Mouse (Mus musculus): Measurements from ENCODE around the gene Slc23a2. TPM values are rescaled to one million over a fixed set of nuclear protein-coding genes. Genes with fewer than 3 reads are reported as not detected.

The Slc23a2 gene
- polyA plus RNA-seq, 1 experiment from 2014 or later, result 16.6 TPM

- no peaks in the 10 kb centered on the region for H3K9me3 ChIP-seq (replicated peaks)
- H3K36me3 ChIP-seq (ENCODE audit: poor library complexity, severe bottlenecking), result peaks cover 37% of the 10 kb centered on the region
- 89% methylated on average over 11 of the region's 11 CpGs for WGBS
Observed at GRCm38 (mm10) chr2:132094441-132095230, 50.3 kb downstream of the Slc23a2 start.

GRCm38 (mm10) chr2:132093739-132094138 lies 51.2 kb downstream of the Slc23a2 start:
- no peaks in the 10 kb centered on the region for H3K27me3 ChIP-seq
- no peaks in the 10 kb centered on the region for H3K9me3 ChIP-seq (replicated peaks)
- no peak overlapping the region for H3K27ac ChIP-seq
- H3K4me3 ChIP-seq, result no peak overlapping the region
- no peak overlapping the region for H3K4me2 ChIP-seq
- ATAC-seq, result no peak
- H3K4me1 ChIP-seq, result 0 out of 2 replicates have a peak, but pooled peaks cover 6% of the 10 kb centered on the region
- no peak overlapping the region for H3K9ac ChIP-seq
- H3K36me3 ChIP-seq (ENCODE audit: poor library complexity, severe bottlenecking), result peaks cover 36% of the 10 kb centered on the region
- 89% methylated on average over 2 of the region's 2 CpGs for WGBS

More at GRCm38 (mm10) chr2:132094441-132095230, 50.3 kb downstream of the Slc23a2 start:
- Histone ChIP-seq H3K27ac (no peak overlapping the region), H3K4me2 (no peak overlapping the region), H3K4me3 (no peak overlapping the region), H3K27me3 (no peaks in the 10 kb centered on the region), H3K4me1 (0 out of 2 replicates have a peak, but pooled peaks cover 6% of the 10 kb centered on the region), H3K9ac (no peak overlapping the region)
- no peak for ATAC-seq

GRCm38 (mm10) chr2:132093298-132093697 lies 51.6 kb downstream of the Slc23a2 start:
- no peak overlapping the region for H3K9ac ChIP-seq
- H3K36me3 ChIP-seq (ENCODE audit: poor library complexity, severe bottlenecking), result peaks cover 36% of the 10 kb centered on the region

DNA sequence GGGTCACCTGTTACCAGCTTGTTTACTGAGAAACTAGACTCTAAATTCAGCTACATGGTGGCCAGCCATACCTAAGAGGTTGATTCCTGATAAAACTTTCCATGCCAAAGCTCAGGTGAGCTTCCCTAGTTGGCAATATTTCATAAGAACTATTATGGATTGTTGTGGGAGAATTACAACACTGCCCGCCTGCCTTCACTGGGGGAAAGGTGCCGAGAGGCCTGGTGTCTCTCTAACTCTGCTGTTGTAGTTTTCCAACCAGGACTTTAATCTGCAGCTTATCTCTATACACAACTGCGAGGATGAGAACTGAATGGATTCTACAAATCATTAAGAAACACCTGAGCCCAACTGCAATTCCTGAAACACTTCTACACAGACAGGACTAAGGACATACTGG lies 52.2 kb downstream of the Slc23a2 start:
- Histone ChIP-seq H3K4me1 (0 out of 2 replicates have a peak, but pooled peaks cover 3% of the 10 kb centered on the region), H3K4me3 (no peak overlapping the region), H3K36me3 (ENCODE audit: poor library complexity, severe bottlenecking) (peaks cover 38% of the 10 kb centered on the region), H3K27ac (no peak overlapping the region), H3K9me3 (replicated peaks) (no peaks in the 10 kb centered on the region), H3K27me3 (no peaks in the 10 kb centered on the region), H3K4me2 (no peak overlapping the region), H3K9ac (no peak overlapping the region)
- no peak for ATAC-seq
- WGBS, result 92% methylated on average over 3 of the region's 3 CpGs

More at GRCm38 (mm10) chr2:132093298-132093697, 51.6 kb downstream of the Slc23a2 start:
- no peak for ATAC-seq
- H3K27ac ChIP-seq, result no peak overlapping the region
- H3K4me3 ChIP-seq, result no peak overlapping the region
- no peaks in the 10 kb centered on the region for H3K27me3 ChIP-seq
- H3K9me3 ChIP-seq (replicated peaks), result no peaks in the 10 kb centered on the region
- WGBS, result 84% methylated on average over 1 of the region's 1 CpGs
- H3K4me1 ChIP-seq, result 0 out of 2 replicates have a peak, but pooled peaks cover 6% of the 10 kb centered on the region
- no peak overlapping the region for H3K4me2 ChIP-seq

GRCm38 (mm10) chr2:132091749-132092148 lies 53.2 kb downstream of the Slc23a2 start:
- H3K4me3 ChIP-seq, result no peak overlapping the region
- H3K4me2 ChIP-seq, result no peak overlapping the region
- 81% methylated on average over 4 of the region's 4 CpGs for WGBS
- H3K4me1 ChIP-seq, result 0 out of 2 replicates have a peak, but pooled peaks cover 3% of the 10 kb centered on the region
- no peak overlapping the region for H3K9ac ChIP-seq
- peaks cover 48% of the 10 kb centered on the region for H3K36me3 ChIP-seq (ENCODE audit: poor library complexity, severe bottlenecking)
- no peak for ATAC-seq
- H3K27ac ChIP-seq, result no peak overlapping the region
- H3K27me3 ChIP-seq, result no peaks in the 10 kb centered on the region
- H3K9me3 ChIP-seq (replicated peaks), result no peaks in the 10 kb centered on the region

- no peaks in the 10 kb centered on the region for H3K27me3 ChIP-seq
- H3K4me2 ChIP-seq, result no peak overlapping the region
- H3K27ac ChIP-seq, result no peak overlapping the region
- no peaks in the 10 kb centered on the region for H3K9me3 ChIP-seq (replicated peaks)
- no peaks in the 10 kb centered on the region for H3K4me1 ChIP-seq
- no peak for ATAC-seq
- H3K9ac ChIP-seq, result no peak overlapping the region
- H3K4me3 ChIP-seq, result no peak overlapping the region
- peaks cover 57% of the 10 kb centered on the region for H3K36me3 ChIP-seq (ENCODE audit: poor library complexity, severe bottlenecking)
Observed at GRCm38 (mm10) chr2:132084813-132085212, 60.1 kb downstream of the Slc23a2 start.

DNA sequence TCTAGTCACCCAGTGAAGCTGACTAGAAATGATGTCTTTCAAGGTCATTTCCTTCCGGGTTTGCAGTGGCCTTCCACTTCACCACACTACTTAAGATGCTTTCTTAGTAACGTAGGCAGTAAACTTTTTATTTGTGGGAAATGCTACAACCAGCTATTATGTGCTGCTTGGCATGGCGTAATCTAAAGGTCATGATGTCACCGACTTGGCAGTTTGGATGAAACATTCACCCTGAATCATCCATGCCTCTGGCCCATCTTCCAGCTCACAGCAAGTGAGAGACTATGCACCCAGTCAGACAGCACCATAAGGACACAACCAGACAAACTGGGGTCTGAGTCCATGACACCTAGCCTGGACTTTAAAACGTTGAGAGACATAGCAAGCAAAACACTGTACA lies 60.5 kb downstream of the Slc23a2 start:
- Histone ChIP-seq H3K27me3 (no peaks in the 10 kb centered on the region), H3K4me2 (no peak overlapping the region), H3K9me3 (replicated peaks) (no peaks in the 10 kb centered on the region), H3K9ac (no peak overlapping the region), H3K27ac (no peak overlapping the region), H3K4me3 (no peak overlapping the region), H3K4me1 (no peaks in the 10 kb centered on the region), H3K36me3 (ENCODE audit: poor library complexity, severe bottlenecking) (peaks cover 57% of the 10 kb centered on the region)
- no peak for ATAC-seq
- WGBS, result 89% methylated on average over 5 of the region's 5 CpGs

- no peaks in the 10 kb centered on the region for H3K4me1 ChIP-seq
- H3K36me3 ChIP-seq (ENCODE audit: poor library complexity, severe bottlenecking), result peaks cover 35% of the 10 kb centered on the region
- ATAC-seq, result no peak
- no peaks in the 10 kb centered on the region for H3K27me3 ChIP-seq
- H3K9me3 ChIP-seq (replicated peaks), result no peaks in the 10 kb centered on the region
- WGBS, result 84% methylated on average over 5 of the region's 5 CpGs
- H3K9ac ChIP-seq, result no peak overlapping the region
- no peak overlapping the region for H3K4me3 ChIP-seq
- no peak overlapping the region for H3K4me2 ChIP-seq
- H3K27ac ChIP-seq, result no peak overlapping the region
Observed at GRCm38 (mm10) chr2:132079139-132079538, 65.8 kb downstream of the Slc23a2 start.

- Histone ChIP-seq H3K4me2 (no peak overlapping the region), H3K27ac (no peak overlapping the region), H3K36me3 (ENCODE audit: poor library complexity, severe bottlenecking) (peaks cover 54% of the 10 kb centered on the region), H3K9me3 (replicated peaks) (no peaks in the 10 kb centered on the region), H3K4me3 (no peak overlapping the region), H3K27me3 (no peaks in the 10 kb centered on the region), H3K9ac (no peak overlapping the region), H3K4me1 (no peaks in the 10 kb centered on the region)
- no peak for ATAC-seq
- WGBS, result 70% methylated on average over 3 of the region's 3 CpGs
Observed at GRCm38 (mm10) chr2:132073052-132073451, 71.9 kb downstream of the Slc23a2 start.

GRCm38 (mm10) chr2:132069985-132070735 lies 74.7 kb downstream of the Slc23a2 start:
- no peaks in the 10 kb centered on the region for H3K9me3 ChIP-seq (replicated peaks)
- no peak for ATAC-seq
- no peak overlapping the region for H3K27ac ChIP-seq
- H3K9ac ChIP-seq, result no peak overlapping the region
- no peaks in the 10 kb centered on the region for H3K27me3 ChIP-seq
- no peak overlapping the region for H3K4me2 ChIP-seq
- no peaks in the 10 kb centered on the region for H3K4me1 ChIP-seq
- H3K4me3 ChIP-seq, result no peak overlapping the region
- peaks cover 53% of the 10 kb centered on the region for H3K36me3 ChIP-seq (ENCODE audit: poor library complexity, severe bottlenecking)
- 89% methylated on average over 10 of the region's 10 CpGs for WGBS

DNA sequence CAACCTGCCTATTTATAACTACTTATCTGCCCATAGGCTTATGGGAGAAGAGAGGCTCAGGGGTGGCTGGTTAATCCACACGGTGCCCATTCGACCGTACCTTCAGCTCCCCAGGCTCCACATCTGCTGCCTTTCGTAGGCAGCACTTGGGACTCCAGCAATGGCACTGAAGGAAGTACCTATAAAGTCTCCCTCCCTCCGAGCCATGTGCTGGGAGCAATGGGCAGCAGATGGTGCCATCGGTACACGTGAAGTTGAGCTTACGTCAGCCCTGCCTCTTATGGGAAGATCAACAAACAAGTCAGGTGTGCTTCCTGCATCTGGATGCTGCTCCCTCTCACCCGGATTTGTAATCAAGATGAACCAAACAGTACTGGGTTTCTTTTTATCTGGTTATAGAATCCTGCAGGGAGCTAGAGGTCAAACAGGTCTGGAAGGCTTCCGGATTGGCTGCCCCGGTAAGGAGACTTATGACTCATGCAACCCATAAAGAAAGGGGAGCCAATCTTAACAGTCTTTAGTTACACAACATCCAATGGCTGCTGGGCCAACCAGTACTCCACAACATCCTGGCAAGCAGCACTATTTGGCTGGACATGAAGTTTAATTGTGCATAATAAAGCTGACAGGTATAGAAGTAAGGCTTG lies 80.6 kb downstream of the Slc23a2 start:
- peaks cover 54% of the 10 kb centered on the region for H3K36me3 ChIP-seq (ENCODE audit: poor library complexity, severe bottlenecking)
- H3K4me1 ChIP-seq, result no peaks in the 10 kb centered on the region
- no peak for ATAC-seq

GRCm38 (mm10) chr2:132063776-132064175 lies 81.1 kb downstream of the Slc23a2 start:
- Histone ChIP-seq H3K27me3 (no peaks in the 10 kb centered on the region), H3K9ac (no peak overlapping the region), H3K4me1 (no peaks in the 10 kb centered on the region), H3K27ac (no peak overlapping the region), H3K4me2 (no peak overlapping the region), H3K4me3 (no peak overlapping the region), H3K36me3 (ENCODE audit: poor library complexity, severe bottlenecking) (peaks cover 54% of the 10 kb centered on the region), H3K9me3 (replicated peaks) (no peaks in the 10 kb centered on the region)
- ATAC-seq, result no peak
- WGBS, result 87% methylated on average over 3 of the region's 3 CpGs

More for the DNA sequence above, 80.6 kb downstream of the Slc23a2 start:
- no peaks in the 10 kb centered on the region for H3K27me3 ChIP-seq
- no peak overlapping the region for H3K9ac ChIP-seq
- no peaks in the 10 kb centered on the region for H3K9me3 ChIP-seq (replicated peaks)
- no peak overlapping the region for H3K4me2 ChIP-seq
- no peak overlapping the region for H3K4me3 ChIP-seq
- 81% methylated on average over 11 of the region's 11 CpGs for WGBS
- H3K27ac ChIP-seq, result no peak overlapping the region
